Comparison of ENCODE assay signal across 14 mouse cellular contexts in the genomic region with DNA sequence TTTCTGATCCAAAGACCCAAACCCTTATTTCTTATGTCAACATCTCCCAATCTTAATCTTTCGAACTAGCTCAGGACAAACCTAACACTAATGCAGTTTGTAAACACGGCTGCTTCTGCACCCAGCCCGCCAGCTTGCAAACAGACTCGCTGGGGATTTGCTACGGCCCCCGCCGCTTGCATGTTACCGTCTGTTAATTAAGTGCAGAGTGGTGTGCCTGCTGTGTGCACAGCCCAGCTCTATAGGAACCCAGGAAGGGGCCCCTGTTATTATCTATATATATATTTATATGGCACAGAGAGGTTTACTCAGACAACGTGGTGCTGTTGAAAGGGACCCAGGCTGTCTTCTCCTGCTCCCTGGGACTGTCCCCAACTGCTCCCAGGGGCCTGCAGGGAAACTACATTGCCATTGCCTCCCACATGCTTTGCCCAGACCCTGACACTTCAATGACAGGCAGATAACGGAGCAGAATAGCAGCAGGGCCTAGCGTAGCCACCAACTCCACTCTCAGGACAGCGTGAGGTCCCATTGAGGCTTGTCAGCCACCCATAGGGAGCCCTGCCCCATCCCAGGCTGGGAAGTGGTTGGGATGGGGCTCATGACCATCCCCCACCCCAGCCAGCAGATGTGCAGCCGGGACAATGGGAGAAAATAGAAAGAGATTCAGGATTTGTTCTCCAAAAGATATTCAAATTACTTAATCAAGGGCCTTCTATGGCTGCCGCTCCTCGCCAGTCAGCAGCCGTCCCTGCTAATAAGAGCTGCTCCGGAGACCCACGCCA.
DNase-seq lines count a peak whose midpoint lies in the region; ATAC-seq and TF ChIP-seq lines count a peak whose summit lies in the region.
"Had no signal": no experiment of that assay in that cellular context is flagged by ENCODE, and none has a peak within 500 bp of the region (broad histone marks: within the 10 kb centered on the region; RNA-seq: fewer than 3 reads in every experiment).

No protein-coding gene starts in this region.

- H3K27me3 ChIP-seq in heart, adult 2 months (ENCODE audit: control insufficient read depth, insufficient read depth, low read length) = no peaks in the 10 kb centered on the region
- peaks cover 18% of the 10 kb centered on the region for H3K27me3 ChIP-seq in embryonic facial prominence, embryonic 10.5 days (replicated peaks; ENCODE audit: low read depth, poor library complexity, severe bottlenecking)
- H3K27me3 ChIP-seq in heart, embryonic 16.5 days (ENCODE audit: control insufficient read depth, insufficient read depth, low read length) = no peaks in the 10 kb centered on the region
- no peaks in the 10 kb centered on the region for H3K27me3 ChIP-seq in midbrain, embryonic 13.5 days

- peaks cover 1% of the 10 kb centered on the region; the same call in 1 of the 2 replicates for H3K4me1 ChIP-seq in heart, adult 2 months (ENCODE audit: control insufficient read depth, insufficient read depth, low read length)
- peaks cover 50% of the 10 kb centered on the region for H3K4me1 ChIP-seq in embryonic facial prominence, embryonic 10.5 days
- peaks cover 21% of the 10 kb centered on the region for H3K4me1 ChIP-seq in heart, embryonic 16.5 days (ENCODE audit: control insufficient read depth, insufficient read depth, low read length)
- peaks cover 54% of the 10 kb centered on the region for H3K4me1 ChIP-seq in midbrain, embryonic 13.5 days (replicated peaks)

- no peak overlapping the region for H3K27ac ChIP-seq in heart, adult 2 months
- H3K27ac ChIP-seq in embryonic facial prominence, embryonic 10.5 days (replicated peaks) = peak overlapping the region; percentile 63
- no peak overlapping the region; the same call in 1 of the 2 replicates for H3K27ac ChIP-seq in heart, embryonic 16.5 days (ENCODE audit: low read length)
- H3K27ac ChIP-seq in midbrain, embryonic 13.5 days = peak overlapping the region; percentile 70
- H3K27ac ChIP-seq: kidney, postnatal 0 days; limb, embryonic 13.5 days; stomach, postnatal 0 days had no signal

- H3K4me2 ChIP-seq in heart, embryonic 16.5 days (ENCODE audit: low read depth, low read length) = no peak overlapping the region
- H3K4me2 ChIP-seq in midbrain, embryonic 13.5 days (replicated peaks) = peak overlapping the region; percentile 14; the same call in 1 of the 2 replicates
- H3K4me2 ChIP-seq: limb, embryonic 13.5 days; lung, embryonic 14.5 days had no signal

- DNase-seq in heart, adult 2 months = no peak
- no peak for DNase-seq in heart, adult 18-20 months
- DNase-seq in embryonic facial prominence, embryonic 10.5 days (ENCODE audit: low spot score) = no peak
- DNase-seq in layer of hippocampus, adult 11-12 months (ENCODE audit: low spot score) = no peak
- DNase-seq in layer of hippocampus, adult 8-10 months (ENCODE audit: low spot score in 2 of 2) = no peak
- no peak for DNase-seq in frontal cortex, postnatal 10 days (ENCODE audit: low spot score in 2 of 2)
- DNase-seq: cerebellum, adult 18-20 months; lung, embryonic 14.5 days had no signal

- ATAC-seq in heart, embryonic 16.5 days (replicated peaks; ENCODE audit: extremely low read depth, insufficient read depth, low FRiP score) = peak; percentile 67; the same call in 1 of the 2 replicates
- ATAC-seq in midbrain, embryonic 13.5 days = peak; percentile 73
- ATAC-seq: inflammation-experienced regulatory T-cells, adult 6 months had no signal

- TF ChIP-seq POLR2A in heart, adult 2 months (IDR thresholded peaks at IDR 0.05; ENCODE audit: insufficient read depth, low read depth, low read length) = no peak

- 0 out of 2 replicates have a peak, but pooled peaks have one; percentile 10 for TF ChIP-seq EP300 in heart, adult 2 months (IDR thresholded peaks at IDR 0.05; ENCODE audit: insufficient read depth, low read depth, low read length)

- 50% methylated on average over 18 of the region's 18 CpGs for WGBS in heart, adult 2 months
- 40% methylated on average over 18 of the region's 18 CpGs for WGBS in embryonic facial prominence, embryonic 10.5 days
- 46% methylated on average over 18 of the region's 18 CpGs for WGBS in heart, embryonic 16.5 days
- WGBS in midbrain, embryonic 13.5 days = 8% methylated on average over 18 of the region's 18 CpGs

- intact Hi-C loops in heart, adult 2 months (cut with DNase I) = no loop called here

- H3K36me3 ChIP-seq in heart, adult 2 months (ENCODE audit: control insufficient read depth, insufficient read depth, low read length) = no peaks in the 10 kb centered on the region
- H3K36me3 ChIP-seq in embryonic facial prominence, embryonic 10.5 days (replicated peaks) = no peaks in the 10 kb centered on the region
- H3K36me3 ChIP-seq in heart, embryonic 16.5 days (ENCODE audit: control insufficient read depth, insufficient read depth) = no peaks in the 10 kb centered on the region
- H3K36me3 ChIP-seq in midbrain, embryonic 13.5 days = no peaks in the 10 kb centered on the region
- H3K36me3 ChIP-seq: limb, embryonic 13.5 days had no signal

- no peak overlapping the region for H3K4me3 ChIP-seq in heart, adult 2 months
- H3K4me3 ChIP-seq in embryonic facial prominence, embryonic 10.5 days = no peak overlapping the region
- H3K4me3 ChIP-seq in heart, embryonic 16.5 days (ENCODE audit: low read length) = no peak overlapping the region
- H3K4me3 ChIP-seq in midbrain, embryonic 13.5 days (replicated peaks) = no peak overlapping the region
- H3K4me3 ChIP-seq: limb, embryonic 13.5 days had no signal

- TF ChIP-seq CTCF in heart, adult 2 months (IDR thresholded peaks at IDR 0.05) = no peak

- H3K79me2 ChIP-seq in heart, adult 2 months (replicated peaks; ENCODE audit: control insufficient read depth, insufficient read depth, low read length) = no peaks in the 10 kb centered on the region

- H3K9me3 ChIP-seq in embryonic facial prominence, embryonic 10.5 days = no peaks in the 10 kb centered on the region
- H3K9me3 ChIP-seq in heart, embryonic 16.5 days (replicated peaks; ENCODE audit: control insufficient read depth, low read length) = no peaks in the 10 kb centered on the region
- no peaks in the 10 kb centered on the region for H3K9me3 ChIP-seq in midbrain, embryonic 13.5 days
- H3K9me3 ChIP-seq: limb, embryonic 13.5 days had no signal

- H3K9ac ChIP-seq in heart, adult 2 months (ENCODE audit: low read depth, low read length) = no peak overlapping the region
- H3K9ac ChIP-seq in heart, embryonic 16.5 days (ENCODE audit: low read length) = peak overlapping the region; percentile 44; the same call in 1 of the 2 replicates
- H3K9ac ChIP-seq in midbrain, embryonic 13.5 days (replicated peaks) = peak overlapping the region; percentile 44
- H3K9ac ChIP-seq: limb, embryonic 13.5 days; lung, embryonic 14.5 days had no signal

Comparison
In these comparisons a context has a peak if more than half of its experiments do, and no peak if none do; other contexts are left out.
1. H3K27ac ChIP-seq: peak in embryonic facial prominence, embryonic 10.5 days (single experiment) and midbrain, embryonic 13.5 days (single experiment); none in heart, adult 2 months (single experiment) and heart, embryonic 16.5 days (single experiment).